Mouse (Mus musculus) CD4-positive, CD25-positive, alpha-beta regulatory T cell, adult 4 months (primary cell): Measurements from ENCODE around the gene Sdad1. TPM values are rescaled to one million over a fixed set of nuclear protein-coding genes. Genes with fewer than 3 reads are reported as not detected.

ENCODE experiments used
- ATAC-seq: one replicate; pipeline ENCODE4 v1.8.0; 2017
- polyA plus RNA-seq, 2 experiments: library from polyadenylated mRNA; unstranded; fragments of 100-300 nt; shearing (Covaris generic); gene quantifications; one replicate each; pipeline ENCODE4 v1.2.1; 2017

Sdad1 gene
- polyA plus RNA-seq, 2 experiments from 2014 or later: 41.8 to 62.4 TPM

GRCm38 (mm10) chr5:92312046-92312715, 1.9 kb upstream of the Sdad1 start:
- peak; percentile 42 for ATAC-seq

DNA sequence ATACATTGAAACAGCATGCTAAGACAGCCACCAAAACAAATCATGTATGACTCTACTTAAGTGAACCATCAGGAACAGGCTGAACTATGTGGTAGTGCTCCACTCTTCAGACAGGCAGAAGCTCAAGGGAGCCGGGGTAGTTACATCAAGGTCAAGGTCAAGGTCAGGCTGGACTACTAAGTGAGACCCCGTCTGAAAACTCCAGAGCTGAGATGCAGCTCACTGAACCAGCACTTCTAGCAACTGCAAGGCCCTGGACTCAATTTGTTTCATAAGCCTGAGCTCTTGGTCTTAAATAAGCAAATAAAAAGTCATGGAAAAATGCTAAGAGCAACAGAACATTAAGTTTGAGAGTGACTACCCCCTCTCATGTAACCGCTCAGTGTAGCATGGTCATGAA, 6.0 kb downstream of the Sdad1 start:
- no peak for ATAC-seq

DNA sequence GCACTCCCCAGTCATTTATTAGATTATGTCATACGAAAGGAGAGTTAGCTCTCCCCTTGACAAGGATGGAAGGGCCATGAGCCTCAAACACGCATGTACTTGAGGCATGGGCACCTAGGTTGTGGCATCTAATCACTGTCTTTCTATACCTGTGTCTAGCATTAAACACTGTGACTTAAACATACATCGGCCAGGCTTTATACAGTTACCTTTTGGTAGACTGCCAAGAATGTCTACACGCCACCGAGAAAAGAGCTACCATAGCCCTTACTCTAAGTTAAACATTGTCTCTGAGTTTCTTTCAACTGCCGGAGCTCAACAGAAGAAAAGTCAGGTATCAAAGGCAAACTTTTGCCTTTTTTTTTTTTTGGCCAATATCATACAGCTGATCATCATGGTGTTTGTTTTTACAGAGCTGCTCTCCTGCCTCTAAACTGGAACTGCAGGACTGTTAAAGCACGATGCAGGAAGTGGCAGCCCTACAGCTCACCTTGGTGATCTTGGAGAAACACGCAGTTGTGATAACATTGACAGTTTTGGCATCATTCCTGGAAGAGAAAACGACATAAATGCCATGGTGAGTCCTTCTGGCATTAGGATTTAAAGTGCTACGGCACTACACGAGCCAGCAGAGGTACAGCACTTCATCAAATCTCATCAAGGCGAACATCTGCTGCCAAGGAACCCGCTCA, 8.0 kb downstream of the Sdad1 start:
- no peak for ATAC-seq

DNA sequence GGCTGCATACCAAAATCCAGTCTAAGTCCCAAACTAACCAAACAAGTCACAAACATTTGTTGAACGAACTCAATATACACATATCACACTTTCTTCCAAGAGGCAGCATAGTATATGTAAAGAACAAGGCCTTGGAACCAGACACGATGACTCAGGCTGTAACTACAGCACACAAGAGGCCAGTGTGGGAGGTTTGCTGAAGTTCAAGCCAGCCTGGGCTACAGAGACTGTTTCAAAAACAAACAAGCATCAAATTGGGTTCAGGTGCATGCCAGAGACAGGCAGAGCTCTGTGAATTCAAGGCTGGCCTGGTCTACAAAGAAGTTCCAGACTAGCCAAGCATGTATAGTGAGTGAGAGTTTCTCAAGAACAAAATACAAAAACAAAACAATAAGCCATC, 15.8 kb downstream of the Sdad1 start:
- ATAC-seq: no peak

GRCm38 (mm10) chr5:92291652-92292414, 18.4 kb downstream of the Sdad1 start:
- ATAC-seq: no peak

DNA sequence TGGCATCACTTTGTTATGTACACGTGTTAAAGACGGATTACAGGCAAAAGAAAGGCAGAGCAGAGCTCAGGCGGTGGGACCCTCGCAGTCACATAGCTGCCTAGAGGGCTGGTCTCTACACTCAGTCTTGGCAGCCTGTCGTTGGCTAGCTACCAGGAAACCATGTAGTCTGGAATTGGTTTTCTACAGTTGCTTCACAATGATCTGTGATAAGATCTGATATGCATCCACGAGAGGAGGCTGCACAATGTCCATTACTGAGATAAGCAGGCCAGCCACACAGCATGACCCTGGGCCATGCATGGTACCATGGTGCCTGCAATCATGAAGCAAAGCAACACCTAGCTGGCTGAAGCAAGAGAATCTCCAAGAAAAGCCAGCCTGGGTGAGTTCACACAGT, 22.4 kb downstream of the Sdad1 start:
- no peak for ATAC-seq

DNA sequence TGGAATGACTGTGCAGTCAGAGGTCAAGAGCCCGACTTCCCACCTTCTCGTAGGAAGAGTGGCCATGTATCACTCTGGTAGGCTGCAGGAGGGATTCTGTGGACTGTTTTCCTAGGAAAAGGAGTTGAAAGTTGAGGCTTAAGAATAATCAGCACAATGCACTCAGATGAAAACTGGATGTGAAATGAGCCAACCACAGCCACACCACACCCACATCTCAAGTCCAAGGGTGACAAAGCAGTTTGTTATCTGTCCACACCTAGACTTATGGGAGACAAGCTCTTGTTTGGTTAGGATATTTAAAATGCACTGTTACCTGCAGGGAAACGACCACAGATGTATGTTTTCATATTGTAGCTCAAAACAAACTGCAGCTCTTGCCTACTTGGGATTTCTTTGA, 27.2 kb downstream of the Sdad1 start:
- no peak for ATAC-seq

DNA sequence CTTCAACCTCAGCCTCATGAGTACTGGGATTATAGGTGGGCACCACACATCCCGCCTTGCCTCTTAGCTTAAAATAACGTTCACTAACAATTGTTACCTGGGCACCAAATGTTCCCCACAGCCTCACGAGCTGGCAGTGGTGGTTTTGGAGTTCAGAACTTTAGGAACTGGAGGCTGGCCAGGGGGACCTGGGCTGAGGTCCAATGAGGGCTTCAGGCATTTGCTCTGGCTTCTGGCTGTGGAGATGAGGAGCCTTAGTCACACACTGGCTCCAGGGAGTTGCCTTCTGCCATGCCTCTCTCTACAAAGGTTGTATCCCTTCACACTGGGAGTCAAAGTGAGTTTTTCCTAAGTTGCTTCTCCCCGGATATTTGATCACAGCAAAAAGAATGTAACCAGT, 27.7 kb downstream of the Sdad1 start:
- no peak for ATAC-seq

DNA sequence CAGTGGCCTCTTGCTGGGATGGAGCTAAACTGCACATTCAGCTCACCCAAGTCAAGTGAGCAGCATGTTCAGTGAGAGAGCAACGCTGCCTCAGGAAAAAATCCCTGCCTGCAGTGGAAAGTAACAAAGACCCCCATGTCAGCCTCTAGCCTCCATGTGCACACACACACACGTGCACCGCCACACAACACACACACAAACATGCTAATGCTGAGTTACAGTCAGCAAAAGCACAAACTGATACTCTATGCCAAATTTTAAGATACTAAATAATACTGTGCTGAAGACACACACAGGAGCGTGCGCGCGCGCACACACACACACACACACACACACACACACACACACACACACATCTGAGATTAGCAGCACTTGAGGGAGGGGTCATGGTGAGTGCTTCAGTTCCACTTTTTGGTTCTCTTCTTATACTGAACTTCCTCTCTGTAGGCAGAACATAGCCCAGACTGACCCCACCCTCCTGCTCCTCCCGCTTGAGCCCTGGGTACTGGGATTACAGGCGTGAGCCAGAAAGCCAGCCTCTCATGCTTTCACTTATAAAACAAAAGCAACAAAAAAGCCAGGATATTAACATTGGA, 31.2 kb downstream of the Sdad1 start:
- ATAC-seq: no peak

DNA sequence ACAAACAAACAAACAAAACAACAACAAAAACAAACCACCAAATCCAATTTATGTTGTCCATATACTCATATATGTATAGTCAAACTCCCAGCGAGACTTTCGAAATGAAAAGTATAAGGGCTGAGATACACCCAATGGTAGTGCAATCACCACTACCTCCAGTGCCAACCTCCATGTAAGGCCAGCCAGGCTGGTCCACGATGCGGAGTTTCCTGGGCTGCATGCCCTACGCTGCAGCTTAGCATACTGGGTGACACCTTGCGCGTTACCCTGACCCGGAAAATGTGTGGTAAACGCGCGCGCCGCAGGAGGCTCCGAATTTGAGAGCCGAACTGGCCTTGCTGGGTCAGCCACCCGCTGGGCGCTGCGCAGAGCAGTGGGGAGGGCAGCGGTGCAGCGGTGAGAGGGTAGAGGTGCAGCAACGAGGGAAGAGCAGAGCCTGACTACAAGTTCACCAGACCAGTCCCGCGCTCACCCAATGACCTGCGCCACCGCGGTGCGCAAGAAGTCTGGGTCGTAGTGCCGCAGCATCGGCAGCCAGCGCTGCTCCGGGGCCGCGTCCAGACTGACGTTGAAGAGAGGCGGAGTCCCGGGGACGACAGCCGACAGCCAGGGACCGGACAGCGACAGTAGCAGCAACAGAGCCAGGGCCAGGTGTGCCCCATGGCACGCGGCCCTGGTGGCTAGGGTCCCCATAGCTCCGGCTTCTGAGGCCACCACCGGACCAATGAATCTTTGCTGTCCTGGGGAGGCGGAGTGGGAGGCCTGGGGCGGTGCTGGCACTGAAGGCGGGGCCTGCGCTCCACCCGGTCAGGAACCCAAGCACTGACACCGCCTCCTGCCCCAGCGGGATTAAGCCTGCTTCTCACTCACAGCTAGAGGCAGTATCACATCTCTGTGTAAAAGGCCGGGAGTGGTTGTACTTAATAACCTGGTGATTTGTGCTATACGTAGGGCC, 32.6 kb downstream of the Sdad1 start, which contains the start of gene Naaa:
Naaa (minus strand) TSS at position 734 of the 958 bp plus-strand sequence.
- ATAC-seq: peak; percentile 94

- ATAC-seq: no peak
These were observed 39.8 kb downstream of the Sdad1 start for GRCm38 (mm10) chr5:92270496-92270895.

- ATAC-seq: no peak
These were observed 46.4 kb downstream of the Sdad1 start for GRCm38 (mm10) chr5:92263761-92264359.

GRCm38 (mm10) chr5:92262646-92263045, 47.6 kb downstream of the Sdad1 start:
- ATAC-seq: no peak

GRCm38 (mm10) chr5:92256218-92256617, 54.1 kb downstream of the Sdad1 start, which contains the start of gene Ppef2:
Gene Ppef2 (minus strand): TSS chr5:92256278.
- ATAC-seq: no peak

DNA sequence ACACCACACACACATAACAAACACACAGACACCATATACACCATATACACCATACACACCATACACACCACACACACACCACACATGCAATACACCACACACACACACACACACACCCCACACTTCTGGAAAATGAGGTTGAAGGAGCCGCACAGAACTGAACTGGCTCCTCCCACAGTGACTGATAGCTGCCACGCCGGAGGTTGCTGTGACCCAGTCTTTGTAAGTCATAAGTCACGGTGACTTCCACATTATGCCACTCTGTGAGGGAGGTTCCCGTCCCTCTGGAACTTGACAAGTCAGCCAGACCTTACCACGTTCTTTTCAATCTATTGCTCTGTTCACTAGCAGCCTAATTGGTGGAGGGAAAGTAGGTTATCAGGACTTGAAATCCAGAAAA, 55.8 kb downstream of the Sdad1 start:
- ATAC-seq: no peak

DNA sequence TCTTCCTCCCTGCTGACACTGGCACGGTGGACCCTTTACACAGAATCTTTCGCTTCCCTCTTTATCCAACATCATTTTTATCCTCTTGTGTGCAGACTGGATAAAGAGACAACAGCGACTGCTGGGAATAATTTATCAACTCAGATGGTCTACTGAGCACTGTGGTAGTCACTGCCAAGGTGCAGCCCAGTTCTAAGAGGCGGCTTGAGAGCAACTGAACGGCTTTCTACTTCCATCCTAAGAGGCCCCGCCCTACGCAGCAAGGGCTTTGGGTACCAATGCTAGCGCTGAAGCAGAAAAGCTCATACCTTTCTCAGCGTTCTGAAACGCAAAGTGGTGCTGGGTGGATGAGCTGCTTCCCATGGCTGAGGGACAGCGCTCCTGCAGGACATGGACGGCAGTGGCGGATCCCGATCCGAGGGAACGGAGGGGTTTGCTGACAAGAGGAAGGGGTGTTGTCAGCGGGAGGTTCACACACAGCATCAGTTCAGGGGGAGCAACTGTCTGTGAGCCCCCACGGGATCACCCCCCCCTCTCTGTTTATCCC, 57.4 kb downstream of the Sdad1 start:
- no peak for ATAC-seq

DNA sequence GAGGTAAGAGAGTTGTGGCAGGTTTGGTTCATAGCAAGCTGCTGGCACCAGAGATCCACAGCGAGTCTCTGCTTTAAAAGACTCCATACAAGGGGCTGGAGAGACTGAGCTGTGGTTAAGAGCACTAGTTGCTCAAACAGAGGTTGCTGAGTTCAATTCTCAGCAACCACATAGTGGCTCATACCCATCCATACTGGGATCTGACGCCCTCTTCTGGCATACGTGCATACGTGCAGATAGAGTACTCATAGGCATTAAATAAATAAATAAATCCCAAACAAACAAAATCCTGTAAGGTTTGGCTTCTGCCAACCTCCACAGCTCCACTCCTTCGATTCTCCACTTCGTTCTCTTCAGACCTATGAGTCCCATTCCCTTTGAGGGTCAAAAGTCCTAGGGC, 58.2 kb downstream of the Sdad1 start:
- ATAC-seq: no peak

- ATAC-seq: no peak
These were observed 61.7 kb downstream of the Sdad1 start for GRCm38 (mm10) chr5:92248614-92249013.

DNA sequence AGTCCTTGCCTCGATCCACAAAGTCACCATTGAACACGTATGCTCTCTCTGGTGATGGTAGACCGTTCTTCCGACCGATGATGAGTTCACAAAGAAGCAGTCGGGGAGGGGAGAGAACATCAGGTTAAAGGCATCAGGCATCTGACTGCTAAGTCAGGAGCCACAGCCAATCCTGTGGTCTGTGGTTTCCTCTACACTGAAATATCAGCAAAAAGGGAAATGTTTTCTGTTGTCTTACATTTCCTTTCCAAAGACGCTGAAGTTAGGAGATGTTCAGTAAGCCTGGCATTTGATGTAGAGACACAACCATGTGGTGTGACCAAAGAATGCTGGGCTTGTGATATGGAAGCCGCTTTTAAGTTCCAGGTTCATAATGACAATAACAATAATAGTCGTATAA, 64.8 kb downstream of the Sdad1 start:
- ATAC-seq: peak; percentile 81

- no peak for ATAC-seq
These were observed 65.4 kb downstream of the Sdad1 start for GRCm38 (mm10) chr5:92244900-92245299.

GRCm38 (mm10) chr5:92240769-92241168, 69.5 kb downstream of the Sdad1 start:
- ATAC-seq: no peak
